Mouse (Mus musculus) stomach, postnatal 0 days (tissue): ENCODE measurements at regions not wholly inside any gene's neighbourhood (a gene's known extent, or its start where the extent isn't known, plus 50 kb on each side); places are given as distances from the start of the nearest gene placed in this dataset.

ENCODE experiments used
- ATAC-seq: fragments of 200-750 bp; cut with Nextera tagmentation; 2 replicates; pipeline ENCODE4 v1.8.0; 2017; ENCODE audit not compliant: low FRiP score, low TSS enrichment
- DNase-seq: peaks from one replicate; pipeline ENCODE4 v3.0.0-alpha.2; 2016; ENCODE audit warnings: low spot score
- H3K27ac ChIP-seq: fragments of 300-500 bp; sonication (generic); replicated peaks from 2 replicates; pipeline ENCODE4 v1.5.1; 2014; ENCODE audit warnings: mild to moderate bottlenecking, control low read depth
- H3K27me3 ChIP-seq: fragments of 300-500 bp; sonication (generic); 2 replicates; pipeline ENCODE4 v1.6.1; 2014; ENCODE audit warnings: low read length; ENCODE audit not compliant: control insufficient read depth, insufficient read depth
- H3K36me3 ChIP-seq: fragments of 300-500 bp; sonication (generic); 2 replicates; pipeline ENCODE4 v1.6.1; 2014; ENCODE audit warnings: low read length, mixed read lengths; ENCODE audit not compliant: control insufficient read depth, insufficient read depth
- H3K4me1 ChIP-seq: fragments of 300-500 bp; sonication (generic); replicated peaks from 2 replicates; pipeline ENCODE4 v1.6.1; 2014; ENCODE audit warnings: antibody characterized with exemption; ENCODE audit not compliant: control insufficient read depth, insufficient read depth
- H3K4me2 ChIP-seq: fragments of 300-500 bp; sonication (generic); replicated peaks from 2 replicates; pipeline ENCODE4 v1.6.1; 2014; ENCODE audit warnings: low read depth, mild to moderate bottlenecking, control low read depth, moderate library complexity
- H3K4me3 ChIP-seq: fragments of 300-500 bp; sonication (generic); 2 replicates; pipeline ENCODE4 v1.5.1; 2014; ENCODE audit warnings: low read depth, low read length, control low read depth
- H3K9ac ChIP-seq: fragments of 300-500 bp; sonication (generic); 2 replicates; pipeline ENCODE4 v1.6.1; 2014; ENCODE audit warnings: mild to moderate bottlenecking, low read length, control low read depth, mixed read lengths
- H3K9me3 ChIP-seq: fragments of 300-500 bp; sonication (generic); 2 replicates; pipeline ENCODE4 v1.6.1; 2016; ENCODE audit warnings: low read length; ENCODE audit not compliant: control insufficient read depth
- CTCF ChIP-seq: IDR thresholded peaks from 2 replicates; pipeline ENCODE4 v1.5.1; 2016; ENCODE audit warnings: antibody characterized with exemption, low read depth, mild to moderate bottlenecking, moderate library complexity
- EP300 ChIP-seq: optimal IDR thresholded peaks from 2 replicates; pipeline ENCODE3; 2016; ENCODE audit warnings: antibody characterized with exemption
- WGBS: fragments of 180-500 bp; shearing (Covaris S2); extraction: QIAGEN DNeasy Blood & Tissue Kit; methylation state at CpG from one replicate; pipeline ENCODE4 v1.1.7; 2014; 5-methylcytosine and 5-hydroxymethylcytosine counted together

GRCm38 (mm10) chr17:14525255-14525654, 168.8 kb downstream of the Thbs2 start:
- H3K36me3 ChIP-seq = no peaks in the 10 kb centered on the region
- H3K4me1 ChIP-seq = no peaks in the 10 kb centered on the region
- 60% methylated on average over 7 of the region's 7 CpGs for WGBS
- no peak overlapping the region for H3K4me3 ChIP-seq
- ATAC-seq (no peak), DNase-seq (no peak)
- no peaks in the 10 kb centered on the region for H3K9me3 ChIP-seq
- H3K27me3 ChIP-seq = no peaks in the 10 kb centered on the region
- H3K27ac ChIP-seq = no peak overlapping the region
- H3K4me2 ChIP-seq = no peak overlapping the region
- no peak overlapping the region for H3K9ac ChIP-seq
- no peak for TF ChIP-seq CTCF
- TF ChIP-seq EP300 = no peak

DNA sequence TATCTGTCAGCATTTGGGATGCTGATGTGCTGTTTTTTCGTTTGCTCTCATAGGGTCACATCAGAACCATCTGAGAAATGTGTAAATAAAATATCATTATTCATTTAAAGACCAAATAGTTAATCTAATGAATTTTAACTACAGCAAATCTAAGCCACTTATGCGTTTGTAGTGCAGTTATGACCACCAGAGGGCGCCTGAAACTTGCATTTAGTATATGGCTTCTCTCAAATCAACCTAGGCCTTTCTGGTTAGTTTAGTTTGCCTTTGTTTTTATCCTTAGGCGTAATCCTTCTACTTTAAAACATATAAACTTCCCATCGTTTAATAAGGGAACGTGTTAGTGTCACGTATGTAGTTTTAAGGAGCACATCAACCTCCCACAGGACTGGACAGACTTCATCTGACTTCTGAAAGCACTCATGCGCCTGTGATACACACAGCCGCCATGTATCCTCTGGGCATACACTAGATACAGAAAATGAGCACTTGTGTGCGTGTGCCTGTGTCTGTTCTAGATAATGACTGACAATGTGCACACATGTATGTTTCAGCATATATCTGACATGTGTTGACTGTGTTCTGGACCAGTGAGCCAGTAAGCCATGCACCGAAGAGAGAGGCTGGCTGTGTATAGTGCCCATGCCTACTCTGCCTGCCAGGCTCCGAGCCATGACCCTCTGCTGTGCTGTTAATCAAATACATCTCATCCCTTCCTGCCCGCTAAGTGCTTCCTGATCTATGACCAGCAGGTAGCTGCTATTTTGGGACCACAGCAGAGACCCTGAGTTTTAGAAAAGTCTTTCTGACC, 169.4 kb downstream of the Thbs2 start:
- WGBS = 36% methylated on average over 13 of the region's 13 CpGs
- H3K36me3 ChIP-seq = no peaks in the 10 kb centered on the region
- no peak overlapping the region for H3K27ac ChIP-seq
- no peaks in the 10 kb centered on the region for H3K9me3 ChIP-seq
- H3K4me2 ChIP-seq = no peak overlapping the region
- no peaks in the 10 kb centered on the region for H3K4me1 ChIP-seq
- H3K4me3 ChIP-seq = no peak overlapping the region
- ATAC-seq (0 out of 2 replicates have a peak, but pooled peaks have one; percentile 41), DNase-seq (peak; percentile 70)
- no peak overlapping the region for H3K9ac ChIP-seq
- TF ChIP-seq CTCF (peak; percentile 88), EP300 (no peak)
- no peaks in the 10 kb centered on the region for H3K27me3 ChIP-seq

DNA sequence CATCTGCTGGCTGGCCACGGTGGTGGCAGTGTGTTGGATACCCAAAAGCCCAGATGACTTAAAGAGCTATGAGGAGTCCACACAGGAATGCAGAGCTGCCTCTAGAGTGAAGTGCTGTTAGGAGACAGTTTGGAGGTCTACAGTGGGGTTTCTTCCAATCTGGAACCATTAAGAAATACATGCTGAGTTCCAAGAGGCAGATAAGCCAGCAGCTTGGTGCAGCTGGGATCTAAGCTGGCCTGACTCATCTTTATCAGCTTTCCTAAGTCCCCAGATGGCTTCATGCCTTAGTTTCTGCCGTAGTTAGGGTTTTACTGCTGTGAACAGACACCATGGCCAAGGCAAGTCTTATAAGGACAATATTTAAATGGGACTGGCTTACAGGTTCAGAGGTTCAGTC, 172.0 kb downstream of the Thbs2 start:
- ATAC-seq (no peak), DNase-seq (no peak)
- Histone ChIP-seq H3K4me3 (no peak overlapping the region), H3K27ac (no peak overlapping the region), H3K4me1 (no peaks in the 10 kb centered on the region), H3K27me3 (no peaks in the 10 kb centered on the region), H3K9ac (no peak overlapping the region), H3K9me3 (no peaks in the 10 kb centered on the region), H3K4me2 (no peak overlapping the region), H3K36me3 (no peaks in the 10 kb centered on the region)
- WGBS = 56% methylated on average over 2 of the region's 2 CpGs
- TF ChIP-seq CTCF (no peak), EP300 (no peak)

GRCm38 (mm10) chr17:14520565-14520964, 173.5 kb downstream of the Thbs2 start:
- H3K9ac ChIP-seq = no peak overlapping the region
- no peak overlapping the region for H3K27ac ChIP-seq
- ATAC-seq (no peak), DNase-seq (peak; percentile 74)
- H3K4me3 ChIP-seq = no peak overlapping the region
- H3K36me3 ChIP-seq = no peaks in the 10 kb centered on the region
- no peak overlapping the region for H3K4me2 ChIP-seq
- no peaks in the 10 kb centered on the region for H3K4me1 ChIP-seq
- TF ChIP-seq EP300 (no peak), CTCF (peak; percentile 89)
- 11% methylated on average over 5 of the region's 5 CpGs for WGBS
- no peaks in the 10 kb centered on the region for H3K9me3 ChIP-seq
- H3K27me3 ChIP-seq = no peaks in the 10 kb centered on the region

GRCm38 (mm10) chr17:14519367-14519766, 174.7 kb downstream of the Thbs2 start:
- ATAC-seq = no peak
- H3K36me3 ChIP-seq = no peaks in the 10 kb centered on the region
- H3K4me3 ChIP-seq = no peak overlapping the region
- no peak overlapping the region for H3K9ac ChIP-seq
- H3K9me3 ChIP-seq = no peaks in the 10 kb centered on the region
- DNase-seq = no peak
- H3K27me3 ChIP-seq = no peaks in the 10 kb centered on the region
- H3K4me2 ChIP-seq = no peak overlapping the region
- no peak overlapping the region for H3K27ac ChIP-seq
- 68% methylated on average over 4 of the region's 4 CpGs for WGBS
- H3K4me1 ChIP-seq = no peaks in the 10 kb centered on the region
- TF ChIP-seq EP300 (no peak), CTCF (no peak)

DNA sequence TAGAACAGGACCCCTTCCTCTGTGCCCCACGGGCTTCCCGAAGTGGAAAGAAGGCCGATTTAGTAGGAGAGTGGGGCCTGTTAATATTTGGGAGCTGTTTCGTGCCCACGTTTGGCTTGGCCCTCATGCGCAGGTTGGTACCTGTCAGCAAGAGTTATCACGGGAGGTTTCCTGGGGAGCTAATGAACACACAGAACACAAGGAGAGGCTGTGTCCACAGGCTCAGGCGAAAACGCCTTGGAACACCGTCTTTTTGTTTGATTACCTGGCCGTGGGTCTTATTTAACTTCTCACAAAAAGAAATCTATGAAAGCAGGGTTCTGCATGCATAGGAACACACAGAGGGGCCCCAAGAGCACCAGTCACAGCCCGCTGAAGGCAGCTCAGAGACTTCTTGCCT, 175.8 kb downstream of the Thbs2 start:
- Histone ChIP-seq H3K9me3 (no peaks in the 10 kb centered on the region), H3K4me1 (no peaks in the 10 kb centered on the region), H3K9ac (no peak overlapping the region), H3K4me2 (no peak overlapping the region), H3K36me3 (no peaks in the 10 kb centered on the region), H3K27ac (peak overlapping the region; percentile 49), H3K4me3 (no peak overlapping the region), H3K27me3 (no peaks in the 10 kb centered on the region)
- DNase-seq (peak; percentile 23), ATAC-seq (no peak)
- TF ChIP-seq EP300 = no peak
- TF ChIP-seq CTCF = no peak
- WGBS = 65% methylated on average over 12 of the region's 12 CpGs
